ENCODE assay signal across 12 mouse cellular contexts in genomic region chr11:108958349-108958748, GRCm38 (mm10). TPM values are rescaled to one million over a fixed set of nuclear protein-coding genes. Genes with fewer than 3 reads are reported as not detected.
DNase-seq lines count a peak whose midpoint lies in the region; ATAC-seq and TF ChIP-seq lines count a peak whose summit lies in the region.
"Had no signal": no experiment of that assay in that cellular context is flagged by ENCODE, and none has a peak within 500 bp of the region (broad histone marks: within the 10 kb centered on the region; RNA-seq: fewer than 3 reads in every experiment).

No protein-coding gene starts in this region.

- no peak for TF ChIP-seq CTCF in forebrain, postnatal 0 days (IDR thresholded peaks at IDR 0.05; ENCODE audit: low read depth)

- no peaks in the 10 kb centered on the region for H3K9me3 ChIP-seq in forebrain, embryonic 10.5 days
- H3K9me3 ChIP-seq in forebrain, postnatal 0 days (ENCODE audit: low read length) = no peaks in the 10 kb centered on the region
- H3K9me3 ChIP-seq in forebrain, embryonic 15.5 days = no peaks in the 10 kb centered on the region
- H3K9me3 ChIP-seq in limb, embryonic 10.5 days (replicated peaks) = no peaks in the 10 kb centered on the region
- H3K9me3 ChIP-seq in neural tube, embryonic 13.5 days = 0 out of 2 replicates have a peak, but pooled peaks cover 7% of the 10 kb centered on the region
- H3K9me3 ChIP-seq in kidney, embryonic 15.5 days (replicated peaks) = no peaks in the 10 kb centered on the region
- H3K9me3 ChIP-seq: heart, embryonic 10.5 days; liver, embryonic 12.5 days had no signal

- peaks cover 33% of the 10 kb centered on the region for H3K4me1 ChIP-seq in forebrain, embryonic 10.5 days
- no peaks in the 10 kb centered on the region for H3K4me1 ChIP-seq in forebrain, postnatal 0 days (ENCODE audit: insufficient read depth)
- no peaks in the 10 kb centered on the region for H3K4me1 ChIP-seq in forebrain, embryonic 15.5 days
- H3K4me1 ChIP-seq in limb, embryonic 10.5 days = peaks cover 27% of the 10 kb centered on the region
- peaks cover 25% of the 10 kb centered on the region for H3K4me1 ChIP-seq in neural tube, embryonic 13.5 days (replicated peaks)
- H3K4me1 ChIP-seq in kidney, embryonic 15.5 days = peaks cover 16% of the 10 kb centered on the region
- H3K4me1 ChIP-seq: liver, embryonic 12.5 days had no signal

- H3K27me3 ChIP-seq in forebrain, embryonic 10.5 days (ENCODE audit: poor library complexity, severe bottlenecking) = no peaks in the 10 kb centered on the region
- no peaks in the 10 kb centered on the region for H3K27me3 ChIP-seq in forebrain, postnatal 0 days (ENCODE audit: insufficient read depth, low read length)
- H3K27me3 ChIP-seq in forebrain, embryonic 15.5 days = no peaks in the 10 kb centered on the region
- no peaks in the 10 kb centered on the region for H3K27me3 ChIP-seq in limb, embryonic 10.5 days (ENCODE audit: low read depth, poor library complexity, severe bottlenecking)
- no peaks in the 10 kb centered on the region for H3K27me3 ChIP-seq in neural tube, embryonic 13.5 days
- H3K27me3 ChIP-seq in kidney, embryonic 15.5 days = no peaks in the 10 kb centered on the region
- H3K27me3 ChIP-seq: liver, embryonic 12.5 days had no signal

- no peak for DNase-seq in forebrain, embryonic 10.5 days (ENCODE audit: extremely low spot score, low spot score)
- no peak for DNase-seq in forebrain, postnatal 0 days
- DNase-seq in limb, embryonic 10.5 days (ENCODE audit: low spot score) = no peak
- no peak for DNase-seq in gastrocnemius, postnatal 14 days
- no peak for DNase-seq in kidney, adult 18-20 months
- DNase-seq: gastrocnemius, postnatal 10 days; thymus, adult 2 months had no signal

- H3K9ac ChIP-seq in forebrain, postnatal 0 days = no peak overlapping the region
- H3K9ac ChIP-seq in forebrain, embryonic 15.5 days (replicated peaks) = no peak overlapping the region
- no peak overlapping the region for H3K9ac ChIP-seq in neural tube, embryonic 13.5 days
- H3K9ac ChIP-seq in kidney, embryonic 15.5 days = no peak overlapping the region
- H3K9ac ChIP-seq: liver, embryonic 12.5 days had no signal

- no peaks in the 10 kb centered on the region; the same call in 1 of the 2 replicates for H3K36me3 ChIP-seq in forebrain, embryonic 10.5 days (replicated peaks)
- no peaks in the 10 kb centered on the region for H3K36me3 ChIP-seq in forebrain, postnatal 0 days (ENCODE audit: insufficient read depth)
- H3K36me3 ChIP-seq in forebrain, embryonic 15.5 days = no peaks in the 10 kb centered on the region
- H3K36me3 ChIP-seq in limb, embryonic 10.5 days = no peaks in the 10 kb centered on the region
- H3K36me3 ChIP-seq in neural tube, embryonic 13.5 days = no peaks in the 10 kb centered on the region
- H3K36me3 ChIP-seq in kidney, embryonic 15.5 days = no peaks in the 10 kb centered on the region
- H3K36me3 ChIP-seq: heart, embryonic 10.5 days; liver, embryonic 12.5 days had no signal

- ATAC-seq in forebrain, postnatal 0 days = no peak
- peak; percentile 61; the same call in 1 of the 2 replicates for ATAC-seq in forebrain, embryonic 15.5 days (replicated peaks)
- peak; percentile 81 for ATAC-seq in neural tube, embryonic 13.5 days (ENCODE audit: low read depth)
- ATAC-seq in kidney, embryonic 15.5 days (replicated peaks; ENCODE audit: low FRiP score) = no peak
- ATAC-seq: liver, embryonic 12.5 days had no signal

- H3K4me3 ChIP-seq in forebrain, embryonic 10.5 days = no peak overlapping the region
- no peak overlapping the region for H3K4me3 ChIP-seq in forebrain, postnatal 0 days (ENCODE audit: low read depth, low read length)
- H3K4me3 ChIP-seq in forebrain, embryonic 15.5 days = no peak overlapping the region
- no peak overlapping the region for H3K4me3 ChIP-seq in limb, embryonic 10.5 days
- H3K4me3 ChIP-seq in neural tube, embryonic 13.5 days = no peak overlapping the region
- H3K4me3 ChIP-seq in kidney, embryonic 15.5 days (replicated peaks) = no peak overlapping the region
- H3K4me3 ChIP-seq: heart, embryonic 10.5 days; liver, embryonic 12.5 days had no signal

- intact Hi-C loops in gastrocnemius, postnatal 14 days (cut with DNase I; ENCODE audit: low total_unique reads) = no loop called here

- no peak overlapping the region for H3K4me2 ChIP-seq in forebrain, postnatal 0 days (ENCODE audit: low read depth)
- H3K4me2 ChIP-seq in forebrain, embryonic 15.5 days (replicated peaks) = no peak overlapping the region
- no peak overlapping the region for H3K4me2 ChIP-seq in neural tube, embryonic 13.5 days
- no peak overlapping the region for H3K4me2 ChIP-seq in kidney, embryonic 15.5 days
- H3K4me2 ChIP-seq: liver, embryonic 12.5 days had no signal

- H3K27ac ChIP-seq in forebrain, embryonic 10.5 days = peak overlapping the region; percentile 32; the same call in 1 of the 2 replicates
- H3K27ac ChIP-seq in forebrain, postnatal 0 days (ENCODE audit: low read depth, low read length) = no peak overlapping the region
- H3K27ac ChIP-seq in forebrain, embryonic 15.5 days (replicated peaks) = no peak overlapping the region
- peak overlapping the region; percentile 42; the same call in 1 of the 2 replicates for H3K27ac ChIP-seq in limb, embryonic 10.5 days
- peak overlapping the region; percentile 59 for H3K27ac ChIP-seq in neural tube, embryonic 13.5 days (replicated peaks)
- H3K27ac ChIP-seq in kidney, embryonic 15.5 days = no peak overlapping the region
- H3K27ac ChIP-seq: heart, embryonic 10.5 days; liver, embryonic 12.5 days had no signal

- 61% methylated on average over 5 of the region's 5 CpGs for WGBS in forebrain, embryonic 10.5 days
- 32% methylated on average over 5 of the region's 5 CpGs for WGBS in forebrain, postnatal 0 days
- WGBS in forebrain, embryonic 15.5 days = 34% methylated on average over 5 of the region's 5 CpGs
- WGBS in limb, embryonic 10.5 days = 46% methylated on average over 5 of the region's 5 CpGs
- 6% methylated on average over 5 of the region's 5 CpGs for WGBS in neural tube, embryonic 13.5 days
- WGBS in kidney, embryonic 15.5 days = 33% methylated on average over 5 of the region's 5 CpGs

RNA-seq across cellular contexts. Expression of gene Axin2, which starts 38.2 kb away (rescaled TPM):
- polyA plus RNA-seq in forebrain, embryonic 10.5 days (2016; fragmentation: Nextera tagmentation; extraction: Ambion mirVana) = 12.8 and 14.3 TPM in 2 replicates
- total RNA-seq in forebrain, postnatal 0 days (2014; rRNA removed) = 28.7 and 35.6 TPM in 2 replicates
- 4.5 and 5.0 TPM in 2 replicates for polyA plus RNA-seq in forebrain, postnatal 0 days (2015; fragmentation: Nextera tagmentation; extraction: Ambion mirVana)
- 6.6 and 6.7 TPM in 2 replicates for polyA plus RNA-seq in forebrain, embryonic 15.5 days (2015; fragmentation: Nextera tagmentation; extraction: Ambion mirVana)
- polyA plus RNA-seq in limb, embryonic 10.5 days (2016; fragmentation: Nextera tagmentation; extraction: Ambion mirVana) = 13.1 and 13.4 TPM in 2 replicates
- 8.8 and 10.6 TPM in 2 replicates for polyA plus RNA-seq in neural tube, embryonic 13.5 days (2015; fragmentation: Nextera tagmentation; extraction: Ambion mirVana)
- 5.8 and 7.0 TPM in 2 replicates for polyA plus RNA-seq in kidney, embryonic 15.5 days (2015; fragmentation: Nextera tagmentation; extraction: Ambion mirVana)
- total RNA-seq in gastrocnemius, postnatal 14 days (2021) = 1 to 10 TPM; 8.3 to 8.5 TPM

Comparison
In these comparisons a context has a peak if more than half of its experiments do, and no peak if none do; other contexts are left out.
1. H3K27ac ChIP-seq: peak in forebrain, embryonic 10.5 days (single experiment), limb, embryonic 10.5 days (single experiment) and neural tube, embryonic 13.5 days (single experiment); none in forebrain, postnatal 0 days (single experiment), forebrain, embryonic 15.5 days (single experiment) and kidney, embryonic 15.5 days (single experiment).
2. ATAC-seq: peak in forebrain, embryonic 15.5 days (single experiment) and neural tube, embryonic 13.5 days (single experiment); none in forebrain, postnatal 0 days (single experiment) and kidney, embryonic 15.5 days (single experiment).